Mouse (Mus musculus): Measurements from ENCODE around the gene Tgoln1.

The Tgoln1 gene

DNA sequence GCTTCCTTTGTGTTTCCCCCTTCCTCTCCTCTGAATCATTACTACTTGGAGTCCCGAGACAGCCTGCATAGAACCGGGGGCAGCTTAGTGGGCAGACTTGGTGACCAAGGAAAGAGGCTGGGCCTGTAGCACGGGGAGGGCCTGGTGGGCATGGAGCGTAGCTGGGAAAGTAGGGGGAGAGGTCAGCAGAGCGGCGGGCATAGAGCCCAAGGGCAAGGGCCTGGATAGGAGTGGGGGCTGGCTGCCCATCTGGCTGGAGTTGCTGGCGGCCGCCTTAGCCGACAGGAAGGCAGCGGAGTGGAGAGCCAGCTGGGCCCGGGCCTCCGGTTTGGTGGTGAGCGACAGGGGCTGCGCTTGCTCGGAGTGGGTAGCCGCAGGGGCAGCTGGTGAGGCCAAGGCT is 10.5 kb upstream of the Tgoln1 start:
- no peak for DNase-seq (ENCODE audit: low spot score)

DNA sequence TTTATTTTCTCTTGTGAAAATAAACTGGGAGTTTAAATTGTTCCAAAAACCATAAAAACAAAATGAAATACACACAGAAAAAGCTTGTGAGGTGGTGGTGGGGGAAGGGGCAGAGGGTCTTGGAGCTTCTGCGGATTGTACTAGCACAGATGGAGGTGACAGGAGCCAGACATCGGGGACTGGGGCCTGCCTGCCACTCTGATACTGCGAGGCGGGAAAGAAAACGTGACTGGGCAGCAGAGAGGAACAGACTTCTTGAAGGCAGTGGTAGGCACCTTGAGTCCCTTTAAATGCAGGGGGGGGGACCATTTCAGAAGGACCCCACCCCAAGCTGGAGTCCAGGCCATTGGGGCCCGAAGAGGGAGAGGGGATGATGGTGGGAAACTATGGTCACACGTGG is 9.6 kb upstream of the Tgoln1 start:
- no peak for DNase-seq (ENCODE audit: low spot score)

DNA sequence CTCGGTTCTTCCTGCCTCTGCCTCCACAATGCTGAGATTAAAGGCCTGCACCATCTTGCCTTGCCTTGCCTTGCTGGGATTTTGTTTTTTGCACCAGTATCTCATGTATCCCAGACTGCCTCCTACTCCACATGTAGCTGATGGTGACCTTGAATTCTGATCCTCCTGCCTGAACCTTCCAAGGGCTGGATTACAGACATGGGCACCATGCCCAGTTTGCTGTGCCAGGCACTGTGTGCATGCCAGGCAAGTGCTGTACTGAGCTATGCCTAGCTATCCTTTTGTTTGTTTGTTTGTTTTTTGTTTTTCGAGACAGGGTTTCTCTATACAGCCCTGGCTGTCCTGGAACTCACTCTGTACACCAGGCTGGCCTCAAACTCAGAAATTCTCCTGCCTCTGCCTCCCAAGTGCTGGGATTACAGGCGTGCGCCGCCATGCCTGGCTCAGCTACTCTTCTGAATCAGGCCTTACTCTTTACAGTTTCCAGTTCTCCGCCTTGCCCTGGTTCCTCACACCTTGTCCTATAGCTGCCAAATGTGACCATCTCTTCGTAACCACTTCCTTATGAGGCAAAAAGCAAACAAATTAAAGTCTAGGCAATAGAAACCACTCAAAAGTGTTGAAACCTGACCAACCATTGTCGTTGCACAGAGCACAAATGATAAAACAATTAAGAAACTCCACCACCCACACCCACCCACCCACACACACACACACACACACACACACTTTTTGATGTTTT is 7.0 kb upstream of the Tgoln1 start:
- no peak for DNase-seq (ENCODE audit: low spot score)

DNA sequence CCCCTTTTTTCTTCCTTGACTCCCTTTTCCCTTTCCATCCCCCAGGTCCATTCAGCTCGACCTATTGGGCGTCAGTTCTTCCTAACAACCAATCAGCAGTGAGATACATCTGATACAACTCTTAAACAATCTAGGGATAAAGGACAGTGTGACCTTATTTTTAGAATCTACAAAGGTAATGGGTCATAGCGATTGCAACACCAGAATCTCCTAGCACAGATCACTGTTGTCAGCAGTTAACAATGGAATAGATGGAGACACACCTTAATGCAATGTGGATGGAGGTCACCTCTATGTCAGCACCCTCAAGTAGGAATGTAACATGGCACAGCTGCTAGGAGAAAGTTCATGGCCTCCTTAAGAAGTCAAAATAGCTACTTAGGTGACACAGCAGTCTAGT is 6.1 kb upstream of the Tgoln1 start:
- DNase-seq (ENCODE audit: low spot score) = no peak

DNA sequence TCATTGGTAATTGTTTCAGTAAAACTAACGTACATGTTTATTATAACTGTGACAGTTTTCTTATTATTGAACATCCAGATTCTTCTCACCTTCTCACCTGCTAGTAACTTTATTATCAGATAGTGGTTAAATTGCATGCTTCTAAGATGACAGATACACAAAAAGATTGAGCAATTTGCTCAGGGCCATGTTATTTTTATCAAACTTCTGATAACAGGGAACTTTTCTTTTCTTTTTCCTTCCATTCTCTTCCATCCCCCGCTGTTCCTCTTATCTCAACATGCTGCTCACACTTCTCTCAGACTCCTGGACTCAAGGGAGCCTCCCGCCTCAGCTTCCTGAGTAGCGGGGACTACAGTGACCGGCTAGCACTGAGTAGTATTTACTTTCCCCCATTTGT is 4.1 kb upstream of the Tgoln1 start:
- DNase-seq (ENCODE audit: low spot score) = no peak

DNA sequence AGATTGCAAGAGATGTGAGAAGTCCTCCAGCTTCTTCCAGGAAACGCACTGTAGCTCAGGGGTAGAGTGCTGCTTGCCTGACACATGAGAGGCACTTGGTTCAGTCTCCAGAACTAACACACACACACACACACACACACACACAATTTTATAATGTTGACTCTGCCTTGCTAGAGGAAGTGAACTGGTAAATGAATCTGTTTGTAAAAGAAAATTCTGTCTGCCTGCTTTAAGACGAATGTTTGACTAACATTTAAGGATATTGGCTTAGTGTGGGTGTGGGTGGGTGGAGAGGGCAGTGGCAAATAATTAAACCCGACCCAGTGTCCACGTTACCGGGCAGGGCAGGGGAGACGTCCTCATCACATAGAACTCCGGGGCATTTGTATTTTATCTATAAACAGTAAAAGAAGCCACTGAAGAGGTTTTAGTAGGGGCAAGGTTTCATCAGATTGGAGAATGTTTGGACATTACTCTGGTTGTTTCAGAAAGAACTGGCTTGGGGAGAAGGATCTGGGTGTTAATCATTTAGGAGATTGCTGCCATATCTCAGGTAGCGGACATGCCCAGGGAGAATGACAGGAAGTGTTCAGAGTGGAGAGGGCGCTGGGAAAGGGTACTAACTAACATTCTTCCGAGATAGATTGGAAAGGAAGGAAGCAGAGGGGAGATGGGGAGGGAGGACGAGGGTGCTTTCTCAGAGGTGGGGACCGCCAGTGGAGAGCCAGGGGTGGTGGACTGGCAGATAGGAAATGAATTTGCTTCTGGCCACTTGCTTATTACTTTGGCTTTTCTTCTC is 3.1 kb upstream of the Tgoln1 start:
- DNase-seq (ENCODE audit: low spot score) = no peak

DNA sequence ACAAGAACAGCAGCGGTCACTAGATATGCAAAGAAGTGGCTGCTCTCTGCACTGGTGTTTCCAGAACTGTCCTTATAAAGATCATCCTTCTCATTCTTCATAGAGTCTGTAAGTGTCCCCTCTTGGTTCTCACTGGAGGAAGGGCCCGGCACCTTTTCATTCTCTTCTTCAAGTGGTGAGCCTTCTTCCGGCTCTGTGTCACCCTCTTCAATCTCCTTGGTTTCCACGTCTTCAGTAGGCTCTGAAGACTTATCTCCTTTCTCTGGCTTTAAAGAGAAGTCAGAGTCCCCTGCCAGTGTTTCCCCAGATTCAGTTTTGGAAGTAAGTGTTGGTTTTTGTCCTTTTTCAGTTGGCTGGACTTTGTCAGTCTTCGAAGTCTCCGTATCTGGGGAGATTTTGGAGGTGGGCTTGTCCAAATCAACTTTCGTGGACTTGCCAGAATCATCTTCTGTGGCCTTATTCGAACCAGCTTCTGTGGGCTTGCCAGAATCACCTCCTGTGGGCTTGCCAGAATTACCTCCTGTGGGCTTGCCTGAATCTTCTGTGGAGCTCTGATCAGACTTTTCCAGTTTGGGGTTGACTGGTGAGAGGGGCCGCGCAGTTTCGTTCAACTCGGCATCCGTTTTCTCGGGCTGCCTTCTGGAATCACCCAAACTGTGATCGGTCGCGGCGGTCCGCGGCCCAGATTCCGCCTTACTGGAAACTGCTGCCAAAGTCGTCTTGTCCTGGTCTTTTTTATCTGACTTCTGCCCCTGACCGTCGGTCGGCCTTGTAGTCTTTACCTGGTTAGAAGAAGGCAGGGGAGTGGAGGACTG is 1.0 kb downstream of the Tgoln1 start:
- no peak for DNase-seq (ENCODE audit: low spot score)

DNA sequence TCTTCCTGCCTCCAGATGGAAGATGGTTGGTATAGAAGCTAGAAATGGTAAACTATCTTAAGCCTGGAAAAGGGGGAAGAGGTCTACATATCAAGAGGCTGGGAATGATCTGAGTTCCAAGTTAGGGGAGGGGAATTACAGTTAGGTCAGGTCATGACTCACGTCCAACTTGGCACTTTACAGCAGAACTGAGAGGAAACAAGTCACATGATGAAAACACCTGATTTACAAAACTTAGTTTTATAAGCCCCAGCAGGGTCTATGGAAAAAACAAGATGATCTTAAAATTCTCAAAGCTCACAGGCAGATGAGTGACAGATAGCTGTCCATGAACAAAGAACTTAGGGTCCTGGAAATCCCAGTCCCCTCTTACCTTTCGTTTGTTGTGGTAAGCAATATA is 1.6 kb downstream of the Tgoln1 start:
- no peak for DNase-seq (ENCODE audit: low spot score)

DNA sequence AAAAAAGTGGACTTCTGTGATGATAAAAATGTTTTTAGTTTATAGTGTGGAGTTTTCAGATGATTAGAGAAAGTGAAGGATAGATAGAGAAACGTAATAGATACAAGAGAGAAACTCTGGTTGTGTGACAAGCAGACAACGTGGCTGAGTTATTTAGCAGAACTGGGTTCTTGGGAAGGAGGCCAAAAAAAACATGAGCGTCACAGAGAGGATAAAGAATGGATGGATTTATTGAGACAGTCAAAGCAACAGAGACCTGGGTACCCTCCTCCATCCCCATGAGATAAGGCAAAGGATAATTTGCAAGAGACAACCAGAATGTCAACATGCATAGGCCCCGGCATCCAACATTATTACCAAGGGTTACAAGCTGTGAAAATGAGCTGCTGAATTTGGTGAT is 6.5 kb downstream of the Tgoln1 start:
- DNase-seq (ENCODE audit: low spot score) = no peak

DNA sequence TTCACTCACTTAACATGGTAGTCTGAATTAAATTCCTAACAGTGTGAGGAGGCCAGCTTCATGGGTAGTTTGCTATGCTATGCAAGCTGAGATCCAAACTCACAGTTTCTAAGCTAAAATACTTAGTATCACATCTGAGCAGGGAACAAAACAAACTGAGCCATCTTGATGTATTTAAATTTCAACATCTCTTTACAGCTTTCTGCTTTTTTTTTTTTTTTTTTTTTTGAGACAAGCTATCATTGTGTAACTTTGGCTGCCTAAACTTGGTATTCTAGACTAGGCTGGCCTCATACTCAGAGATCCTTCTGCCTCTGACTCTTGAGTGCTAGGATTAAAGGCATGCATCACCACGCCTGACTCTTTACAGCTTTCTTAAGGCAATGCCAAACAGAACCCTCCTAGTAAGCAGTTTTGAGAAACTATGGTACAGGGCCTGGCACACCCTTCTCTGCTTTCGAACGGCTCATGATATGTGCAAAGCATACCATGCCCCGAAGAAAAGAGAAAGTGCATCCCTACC is 8.1 kb downstream of the Tgoln1 start:
- DNase-seq (ENCODE audit: low spot score) = no peak

DNA sequence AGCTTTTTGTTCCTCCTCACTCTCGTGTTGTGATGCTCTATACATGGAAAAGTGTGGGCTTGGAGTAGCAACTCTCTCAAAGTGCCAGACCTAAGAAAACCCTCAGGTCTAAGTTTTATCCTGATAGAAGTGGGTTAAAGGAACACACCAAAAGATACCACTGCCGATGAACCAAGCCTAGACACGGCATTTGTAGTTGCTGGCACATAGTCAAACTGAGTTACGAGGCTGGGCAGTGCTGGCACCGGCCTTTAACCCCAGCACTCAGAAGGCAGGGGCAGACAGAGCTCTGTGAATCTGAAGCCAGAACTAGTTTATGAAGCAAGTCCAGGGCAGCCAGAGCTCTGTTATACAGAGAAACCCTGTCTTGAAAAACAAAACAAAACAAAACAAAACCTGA is 9.1 kb downstream of the Tgoln1 start:
- DNase-seq (ENCODE audit: low spot score) = no peak

DNA sequence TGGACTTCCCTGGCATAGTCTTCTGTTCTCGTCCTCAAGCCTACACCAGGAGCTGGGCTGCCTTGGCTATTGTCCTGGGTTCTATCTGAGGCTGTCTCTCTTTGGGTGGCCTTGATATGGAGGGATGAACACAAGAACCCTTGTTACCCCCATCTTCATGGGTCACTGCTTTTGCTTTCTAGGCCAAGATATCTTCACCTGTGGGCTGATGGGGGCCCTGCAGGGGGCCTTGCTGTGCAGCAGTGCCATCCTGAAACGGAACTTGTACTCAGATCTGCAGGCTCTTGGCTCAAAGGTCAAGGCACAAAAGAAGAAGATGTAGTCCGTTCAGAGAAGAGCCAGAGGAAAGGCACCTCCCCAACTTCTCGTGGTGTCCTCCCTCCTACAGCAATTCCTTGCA is 9.7 kb downstream of the Tgoln1 start:
- no peak for DNase-seq (ENCODE audit: low spot score)

DNA sequence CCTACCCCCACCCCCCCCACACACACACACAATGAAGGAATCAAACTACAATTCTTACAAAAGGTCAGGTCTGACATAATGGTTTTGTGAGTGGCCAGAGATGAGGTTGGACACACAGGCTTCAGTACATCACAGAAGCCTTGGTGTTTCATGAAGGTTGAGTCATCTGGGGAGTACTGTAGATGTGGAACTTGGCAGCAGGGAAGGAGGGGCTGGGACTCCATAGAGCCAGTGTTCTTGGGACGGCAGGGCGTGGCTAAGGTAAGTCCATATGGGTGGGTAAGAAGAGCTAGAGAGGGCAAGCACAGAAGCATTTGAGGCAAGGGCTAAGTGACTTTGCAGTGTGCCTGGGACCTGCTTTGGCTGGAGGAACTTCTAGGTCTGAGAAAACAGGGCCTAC is 12.7 kb downstream of the Tgoln1 start:
- DNase-seq (ENCODE audit: low spot score) = no peak

DNA sequence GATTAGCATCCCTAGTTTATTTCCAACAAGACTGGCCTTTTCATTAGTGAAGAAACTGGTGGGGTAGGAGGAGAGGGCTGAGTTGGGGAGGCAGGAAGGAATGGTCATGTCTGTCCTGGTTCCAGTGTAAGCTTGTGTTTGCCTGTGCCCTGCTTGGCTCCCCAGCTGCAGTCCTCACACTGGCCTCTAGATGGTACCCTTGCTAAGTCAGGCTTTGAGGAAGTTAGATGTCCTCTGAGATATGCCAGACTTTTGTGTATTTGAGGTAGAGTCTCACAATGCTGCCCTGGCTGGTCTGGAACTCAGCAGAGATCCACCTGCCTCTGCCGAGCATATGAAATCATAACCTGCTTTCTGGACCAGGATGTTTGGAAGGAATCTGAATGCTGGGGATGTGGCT is 15.1 kb downstream of the Tgoln1 start:
- peak; percentile 73 for DNase-seq (ENCODE audit: low spot score)

DNA sequence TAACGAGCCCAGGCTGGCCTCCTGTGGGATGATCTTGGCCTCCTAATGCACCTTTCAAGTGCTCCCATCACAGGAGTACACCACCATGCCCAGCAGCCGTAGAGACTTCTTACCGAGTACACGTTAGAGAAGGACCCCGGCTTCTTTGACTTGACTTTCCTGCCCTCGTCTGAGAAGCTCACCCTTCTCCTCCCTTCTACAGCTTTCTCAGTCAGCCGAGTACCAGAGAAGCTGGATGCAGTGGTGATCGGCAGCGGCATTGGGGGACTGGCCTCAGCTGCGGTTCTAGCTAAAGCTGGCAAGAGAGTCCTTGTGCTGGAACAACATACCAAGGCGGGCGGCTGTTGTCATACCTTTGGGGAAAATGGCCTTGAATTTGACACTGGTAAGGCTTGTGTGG is 16.0 kb downstream of the Tgoln1 start:
- no peak for DNase-seq (ENCODE audit: low spot score)

DNA sequence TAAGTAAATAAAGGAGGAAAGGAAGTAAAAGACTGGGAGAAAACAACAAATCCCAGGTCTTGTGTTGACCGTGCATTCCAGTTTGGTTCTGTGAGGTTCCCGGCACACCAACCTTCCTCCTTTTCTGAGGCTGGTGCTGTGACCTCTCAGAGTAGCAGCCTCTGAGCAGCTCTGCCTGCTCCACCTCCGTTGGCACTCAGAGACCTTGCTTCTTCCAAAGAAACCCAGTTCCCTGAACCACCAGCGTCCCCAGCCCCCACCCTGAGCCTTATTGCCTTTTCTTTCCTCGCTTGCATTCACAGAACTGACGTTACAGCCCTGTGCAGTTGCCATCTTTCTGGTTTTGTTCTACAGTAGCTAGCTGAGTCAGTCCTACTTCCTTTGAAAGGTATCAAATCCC is 16.6 kb downstream of the Tgoln1 start:
- no peak for DNase-seq (ENCODE audit: low spot score)

DNA sequence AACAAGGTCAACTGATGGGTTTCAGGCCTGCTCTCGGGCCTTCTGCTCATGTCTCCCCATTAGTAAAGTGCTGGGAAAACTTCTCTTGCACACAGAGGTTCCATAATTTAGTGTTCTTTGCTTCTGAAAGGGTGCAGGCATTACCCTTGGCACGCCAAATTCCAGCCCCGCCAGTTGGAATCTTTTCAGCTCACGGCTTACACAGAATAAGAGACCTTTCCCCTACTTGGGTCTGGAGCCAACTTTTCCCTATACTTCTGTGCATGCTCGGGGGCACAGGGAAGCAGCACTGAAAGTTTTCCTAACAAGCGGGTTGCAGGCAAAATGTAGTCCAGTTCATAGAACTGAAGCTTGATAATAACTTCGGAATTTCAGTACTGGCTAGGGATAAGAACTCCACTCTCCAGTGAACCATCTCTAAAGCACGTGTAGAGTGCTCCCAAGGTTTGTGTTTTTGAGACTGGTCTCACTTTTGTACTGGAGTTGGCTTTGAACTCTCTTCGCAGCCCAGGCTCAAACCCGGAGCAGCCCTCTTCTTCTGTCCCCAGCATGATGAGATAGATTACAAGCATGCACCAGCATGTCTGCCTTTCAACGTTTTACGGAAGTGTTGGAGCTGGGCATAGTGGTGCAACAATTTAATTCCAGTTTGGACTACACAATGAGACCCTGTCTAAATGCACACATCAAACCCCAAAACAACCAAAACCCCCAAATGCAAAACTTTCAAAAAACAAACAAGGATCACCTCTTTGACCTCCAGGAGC is 17.8 kb downstream of the Tgoln1 start:
- peak; percentile 44 for DNase-seq (ENCODE audit: low spot score)

DNA sequence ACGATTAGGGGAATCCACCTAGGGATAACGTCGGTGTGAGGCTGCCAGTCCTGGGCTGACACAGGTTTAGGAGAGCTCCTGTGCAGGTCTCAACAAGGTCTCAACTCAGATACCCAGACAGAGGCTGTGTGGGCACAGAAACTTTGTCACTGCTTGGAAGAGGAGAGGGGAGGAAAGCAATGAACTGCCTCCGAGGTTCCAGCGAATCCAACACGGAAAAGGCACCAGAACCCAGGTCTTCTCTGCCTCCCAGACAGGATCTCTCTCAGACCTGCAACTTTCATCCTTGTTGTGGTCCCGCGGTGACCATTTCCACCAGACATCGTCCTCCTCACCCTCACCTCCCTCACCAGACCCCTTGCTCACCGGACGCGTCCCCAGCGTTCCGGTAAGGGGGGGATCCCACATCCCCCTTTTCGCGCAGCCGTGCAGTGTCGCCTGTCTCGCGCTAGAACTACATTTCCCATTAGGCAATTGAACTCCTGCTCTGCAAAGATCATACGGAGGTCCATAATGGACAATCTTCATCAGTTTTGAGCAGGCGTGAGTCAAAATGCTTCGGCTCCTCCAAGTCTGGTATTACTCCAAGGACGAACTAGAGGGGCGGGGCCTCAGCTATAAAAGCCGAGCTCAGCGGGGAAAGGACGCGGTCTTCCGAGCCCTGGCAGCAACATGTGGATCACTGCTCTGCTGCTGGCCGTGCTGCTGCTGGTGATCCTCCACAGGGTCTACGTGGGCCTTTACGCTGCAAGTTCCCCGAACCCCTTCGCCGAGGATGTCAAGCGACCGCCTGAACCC is 18.6 kb downstream of the Tgoln1 start, which contains the start of the genes Elmod3 and Retsat:
Gene Elmod3, minus strand, starts transcription at position 458 of the 798 bp plus-strand sequence.
Gene Retsat, plus strand, starts transcription at position 520 of the 798 bp plus-strand sequence.
- DNase-seq (ENCODE audit: low spot score) = peak; percentile 91

DNA sequence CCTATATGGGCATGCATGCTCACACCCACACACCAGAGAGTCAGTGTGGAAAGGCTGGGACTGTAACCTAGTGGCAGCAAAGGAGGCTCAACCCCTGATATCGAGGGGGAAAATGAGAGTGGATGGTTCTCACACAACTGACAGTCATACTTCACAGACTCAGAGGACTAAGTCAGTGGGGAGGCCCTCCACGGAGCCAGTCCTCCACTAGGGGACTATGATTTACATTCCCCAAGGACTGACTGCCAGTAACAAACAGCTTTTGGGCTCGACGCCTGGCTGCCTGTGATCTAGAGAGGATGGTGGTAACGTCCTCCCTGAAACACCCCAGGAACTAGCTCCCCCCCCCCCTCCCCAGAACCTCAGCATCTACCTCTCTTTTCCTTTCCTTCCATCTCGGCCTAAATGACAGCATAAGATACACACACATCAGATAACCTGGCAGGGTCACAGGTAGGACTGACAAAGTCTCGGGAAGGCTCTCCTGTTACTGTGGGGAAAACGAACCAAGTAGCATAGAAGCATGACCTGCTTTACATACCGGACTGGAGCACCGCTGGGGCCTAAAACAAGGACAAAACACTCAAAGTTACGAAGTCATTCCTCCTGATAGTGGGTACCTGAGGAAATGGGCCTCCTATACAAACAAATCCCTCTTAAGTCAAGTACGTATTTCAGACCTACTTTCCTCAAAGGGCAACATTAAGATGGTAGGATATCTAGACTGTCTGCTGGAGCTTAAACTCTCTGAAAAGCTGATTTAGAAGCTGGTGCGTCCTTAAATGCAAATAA is 19.5 kb downstream of the Tgoln1 start:
- no peak for DNase-seq (ENCODE audit: low spot score)

DNA sequence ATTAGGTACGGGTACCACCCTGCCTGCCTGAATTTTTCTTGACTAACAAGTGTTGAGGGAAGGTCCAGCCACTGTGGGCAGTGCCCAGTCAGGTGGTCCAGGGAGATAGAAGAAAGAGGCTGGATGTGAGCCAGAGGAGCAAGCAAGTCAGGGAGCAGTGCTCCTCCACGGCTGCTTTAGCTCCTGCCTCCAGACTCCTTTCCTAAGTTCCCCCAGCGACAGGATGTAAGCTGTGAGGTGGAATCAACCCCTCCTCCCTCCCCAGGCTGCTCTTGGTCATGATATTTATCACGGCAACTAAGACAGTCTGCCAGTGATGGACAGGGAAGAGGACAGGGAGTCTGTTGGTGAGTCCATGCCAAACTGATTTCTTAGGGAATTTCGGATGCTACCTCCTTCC is 22.9 kb downstream of the Tgoln1 start:
- DNase-seq (ENCODE audit: low spot score) = no peak

Measured in ovary, postnatal 14 days (tissue).